Mouse (Mus musculus): ENCODE results near the gene Bub1b. TPM values are rescaled to one million over a fixed set of nuclear protein-coding genes. Genes with fewer than 3 reads are reported as not detected.
"Not testable (repeated sequence)": the region's sequence is repeated elsewhere in the genome, so short reads cannot be mapped to it uniquely, and the experiment has no call there.

Bub1b gene
- total RNA-seq, 1 experiment from 2014 or later = 12.8 TPM

GRCm38 (mm10) chr2:118618013-118618412 lies 20.0 kb downstream of the Bub1b start:
- DNase-seq = no peak

- DNase-seq = no peak
Measured at GRCm38 (mm10) chr2:118620101-118620500, 22.1 kb downstream of the Bub1b start.

- no peak for DNase-seq
Measured at GRCm38 (mm10) chr2:118620608-118621007, 22.6 kb downstream of the Bub1b start.

GRCm38 (mm10) chr2:118629276-118629675 lies 31.3 kb downstream of the Bub1b start:
- no peak for DNase-seq

GRCm38 (mm10) chr2:118633441-118633840 lies 35.4 kb downstream of the Bub1b start:
- no peak for DNase-seq

GRCm38 (mm10) chr2:118637258-118637657 lies 39.2 kb downstream of the Bub1b start:
- no peak for DNase-seq

GRCm38 (mm10) chr2:118637888-118638526 lies 40.0 kb downstream of the Bub1b start:
- DNase-seq = peak; percentile 73

GRCm38 (mm10) chr2:118638686-118639085 lies 40.7 kb downstream of the Bub1b start:
- DNase-seq = no peak

- no peak for DNase-seq
Measured at GRCm38 (mm10) chr2:118641147-118641546, 43.1 kb downstream of the Bub1b start.

- DNase-seq = no peak
Measured at GRCm38 (mm10) chr2:118642431-118642830, 44.4 kb downstream of the Bub1b start.

GRCm38 (mm10) chr2:118642942-118643341 lies 44.9 kb downstream of the Bub1b start:
- DNase-seq = no peak

- no peak for DNase-seq
Measured at GRCm38 (mm10) chr2:118646665-118647064, 48.7 kb downstream of the Bub1b start.

GRCm38 (mm10) chr2:118650697-118651096 lies 52.7 kb downstream of the Bub1b start:
- not testable (repeated sequence) for DNase-seq

GRCm38 (mm10) chr2:118656688-118657281 lies 58.8 kb downstream of the Bub1b start:
- no peak for DNase-seq

- DNase-seq = no peak
Measured at GRCm38 (mm10) chr2:118658457-118658856, 60.4 kb downstream of the Bub1b start.

GRCm38 (mm10) chr2:118659077-118659476 lies 61.1 kb downstream of the Bub1b start:
- no peak for DNase-seq

GRCm38 (mm10) chr2:118659493-118659892 lies 61.5 kb downstream of the Bub1b start:
- DNase-seq = no peak

- DNase-seq = peak; percentile 47
Measured at GRCm38 (mm10) chr2:118659998-118660452, 62.0 kb downstream of the Bub1b start.

- no peak for DNase-seq
Measured at GRCm38 (mm10) chr2:118661891-118662290, 63.9 kb downstream of the Bub1b start.

- peak; percentile 55 for DNase-seq
Measured at GRCm38 (mm10) chr2:118662902-118663803, 65.1 kb downstream of the Bub1b start, which contains the start of gene Pak6. Pak6 (plus strand) TSS chr2:118663303.

- DNase-seq = peak; percentile 52
Measured at GRCm38 (mm10) chr2:118663804-118664766, 66.1 kb downstream of the Bub1b start.

Data from adrenal gland, postnatal 25 days (tissue).